Mouse (Mus musculus): ENCODE measurements at regions not wholly inside any gene's neighbourhood (a gene's known extent, or its start where the extent isn't known, plus 50 kb on each side); places are given as distances from the start of the nearest gene placed in this dataset. TPM values are rescaled to one million over a fixed set of nuclear protein-coding genes. Genes with fewer than 3 reads are reported as not detected.

Small RNA genes in the stretch of these regions (microRNA-seq; reads per million reads assigned to microRNA genes)
- gene Gm23681, result not detected

All from midbrain, embryonic 16.5 days (tissue).